Mouse (Mus musculus) limb, embryonic 10.5 days (tissue): Measurements from ENCODE around the gene Rnase1. TPM values are rescaled to one million over a fixed set of nuclear protein-coding genes. Genes with fewer than 3 reads are reported as not detected.

Source experiments
- DNase-seq: peaks from one replicate; pipeline ENCODE4 v3.0.0-alpha.2; 2017; ENCODE audit warnings: low spot score
- H3K27ac ChIP-seq: fragments of 300-500 bp; sonication (generic); 2 replicates; pipeline ENCODE4 v1.5.1; 2016; ENCODE audit warnings: mild to moderate bottlenecking
- H3K27me3 ChIP-seq: fragments of 300-500 bp; sonication (generic); 2 replicates; pipeline ENCODE4 v1.6.1; 2016; ENCODE audit warnings: low read depth, mild to moderate bottlenecking; ENCODE audit not compliant: poor library complexity, severe bottlenecking
- H3K36me3 ChIP-seq: fragments of 300-500 bp; sonication (generic); 2 replicates; pipeline ENCODE4 v1.6.1; 2016; ENCODE audit warnings: mild to moderate bottlenecking, moderate library complexity
- H3K4me1 ChIP-seq: fragments of 300-500 bp; sonication (generic); 2 replicates; pipeline ENCODE4 v1.6.1; 2016
- H3K4me3 ChIP-seq: fragments of 300-500 bp; sonication (generic); 2 replicates; pipeline ENCODE4 v1.5.1; 2016; ENCODE audit warnings: mild to moderate bottlenecking, moderate library complexity
- H3K9me3 ChIP-seq: fragments of 300-500 bp; sonication (generic); replicated peaks from 2 replicates; pipeline ENCODE4 v1.6.1; 2016; ENCODE audit warnings: mild to moderate bottlenecking
- WGBS: fragments of 180-500 bp; shearing (Covaris S2); methylation state at CpG from one replicate; pipeline ENCODE4 v1.1.7; 2016; 5-methylcytosine and 5-hydroxymethylcytosine counted together
- polyA plus RNA-seq: library from polyadenylated mRNA; unstranded; fragments of >200 nt; fragmentation: Nextera tagmentation; extraction: Ambion mirVana; gene quantifications from 2 replicates; pipeline ENCODE4 v1.2.1, GENCODE M21; 2016

The Rnase1 gene
- polyA plus RNA-seq, 1 experiment from 2014 or later, result 0.15 TPM

- Histone ChIP-seq H3K9me3 (no peaks in the 10 kb centered on the region), H3K4me3 (no peak overlapping the region), H3K4me1 (no peaks in the 10 kb centered on the region), H3K27me3 (no peaks in the 10 kb centered on the region), H3K27ac (no peak overlapping the region), H3K36me3 (no peaks in the 10 kb centered on the region)
- no peak for DNase-seq
- 68% methylated on average over 5 of the region's 5 CpGs for WGBS
Observed at GRCm38 (mm10) chr14:51152249-51152870, 5.8 kb upstream of the Rnase1 start.

GRCm38 (mm10) chr14:51150206-51150831, 3.7 kb upstream of the Rnase1 start:
- H3K27ac ChIP-seq, result no peak overlapping the region
- 88% methylated on average over 3 of the region's 3 CpGs for WGBS
- H3K4me1 ChIP-seq, result no peaks in the 10 kb centered on the region
- no peak for DNase-seq
- no peaks in the 10 kb centered on the region for H3K9me3 ChIP-seq
- no peak overlapping the region for H3K4me3 ChIP-seq
- H3K27me3 ChIP-seq, result no peaks in the 10 kb centered on the region
- no peaks in the 10 kb centered on the region for H3K36me3 ChIP-seq

GRCm38 (mm10) chr14:51149164-51149563, 2.6 kb upstream of the Rnase1 start:
- no peaks in the 10 kb centered on the region for H3K4me1 ChIP-seq

GRCm38 (mm10) chr14:51148006-51148405, 1.4 kb upstream of the Rnase1 start:
- Histone ChIP-seq H3K27me3 (no peaks in the 10 kb centered on the region), H3K9me3 (no peaks in the 10 kb centered on the region), H3K36me3 (no peaks in the 10 kb centered on the region), H3K27ac (no peak overlapping the region), H3K4me1 (no peaks in the 10 kb centered on the region), H3K4me3 (no peak overlapping the region)
- WGBS, result 68% methylated on average over 3 of the region's 3 CpGs
- no peak for DNase-seq

More at GRCm38 (mm10) chr14:51149164-51149563, 2.6 kb upstream of the Rnase1 start:
- no peaks in the 10 kb centered on the region for H3K27me3 ChIP-seq
- no peak overlapping the region for H3K4me3 ChIP-seq
- H3K9me3 ChIP-seq, result no peaks in the 10 kb centered on the region
- DNase-seq, result no peak
- WGBS, result 29% methylated on average over 5 of the region's 5 CpGs
- no peak overlapping the region for H3K27ac ChIP-seq
- H3K36me3 ChIP-seq, result no peaks in the 10 kb centered on the region

GRCm38 (mm10) chr14:51145521-51145920, 1.1 kb downstream of the Rnase1 start:
- no peaks in the 10 kb centered on the region for H3K4me1 ChIP-seq
- no peak overlapping the region for H3K4me3 ChIP-seq
- no peaks in the 10 kb centered on the region for H3K9me3 ChIP-seq
- no peaks in the 10 kb centered on the region for H3K36me3 ChIP-seq
- DNase-seq, result no peak
- H3K27me3 ChIP-seq, result no peaks in the 10 kb centered on the region
- no peak overlapping the region for H3K27ac ChIP-seq
- WGBS, result 90% methylated on average over 6 of the region's 6 CpGs

- Histone ChIP-seq H3K4me3 (no peak overlapping the region), H3K4me1 (no peaks in the 10 kb centered on the region), H3K27ac (no peak overlapping the region), H3K36me3 (no peaks in the 10 kb centered on the region), H3K27me3 (no peaks in the 10 kb centered on the region), H3K9me3 (no peaks in the 10 kb centered on the region)
- no peak for DNase-seq
- WGBS, result 98% methylated on average over 4 of the region's 4 CpGs
Observed at GRCm38 (mm10) chr14:51144451-51144850, 2.1 kb downstream of the Rnase1 start.

- WGBS, result 85% methylated on average over 2 of the region's 2 CpGs
- Histone ChIP-seq H3K9me3 (no peaks in the 10 kb centered on the region), H3K36me3 (no peaks in the 10 kb centered on the region), H3K4me1 (no peaks in the 10 kb centered on the region), H3K27ac (no peak overlapping the region), H3K27me3 (no peaks in the 10 kb centered on the region), H3K4me3 (no peak overlapping the region)
- DNase-seq, result no peak
Observed at GRCm38 (mm10) chr14:51143937-51144336, 2.6 kb downstream of the Rnase1 start.

GRCm38 (mm10) chr14:51143287-51143686, 3.3 kb downstream of the Rnase1 start:
- no peak overlapping the region for H3K4me3 ChIP-seq
- no peaks in the 10 kb centered on the region for H3K27me3 ChIP-seq
- H3K4me1 ChIP-seq, result no peaks in the 10 kb centered on the region
- no peak overlapping the region for H3K27ac ChIP-seq
- no peaks in the 10 kb centered on the region for H3K9me3 ChIP-seq
- 90% methylated on average over 4 of the region's 4 CpGs for WGBS
- H3K36me3 ChIP-seq, result no peaks in the 10 kb centered on the region
- DNase-seq, result no peak

- no peaks in the 10 kb centered on the region for H3K36me3 ChIP-seq
- no peak overlapping the region for H3K4me3 ChIP-seq
- H3K9me3 ChIP-seq, result no peaks in the 10 kb centered on the region
- 87% methylated on average over 3 of the region's 3 CpGs for WGBS
- no peaks in the 10 kb centered on the region for H3K4me1 ChIP-seq
- H3K27ac ChIP-seq, result no peak overlapping the region
- H3K27me3 ChIP-seq, result no peaks in the 10 kb centered on the region
- no peak for DNase-seq
Observed at GRCm38 (mm10) chr14:51142568-51142967, 4.0 kb downstream of the Rnase1 start.

GRCm38 (mm10) chr14:51142119-51142518, 4.5 kb downstream of the Rnase1 start:
- H3K4me3 ChIP-seq, result no peak overlapping the region
- no peaks in the 10 kb centered on the region for H3K4me1 ChIP-seq
- no peak for DNase-seq
- no peaks in the 10 kb centered on the region for H3K27me3 ChIP-seq
- H3K36me3 ChIP-seq, result no peaks in the 10 kb centered on the region
- no peak overlapping the region for H3K27ac ChIP-seq
- no peaks in the 10 kb centered on the region for H3K9me3 ChIP-seq
- whole genome bisulfite sequencing, result 91% methylated on average over 4 of the region's 4 CpGs

GRCm38 (mm10) chr14:51140342-51140741, 6.2 kb downstream of the Rnase1 start:
- Histone ChIP-seq H3K27me3 (no peaks in the 10 kb centered on the region), H3K27ac (no peak overlapping the region), H3K9me3 (no peaks in the 10 kb centered on the region), H3K4me3 (no peak overlapping the region), H3K36me3 (no peaks in the 10 kb centered on the region), H3K4me1 (no peaks in the 10 kb centered on the region)
- 89% methylated on average over 2 of the region's 2 CpGs for WGBS
- DNase-seq, result no peak

GRCm38 (mm10) chr14:51132372-51132771, 14.2 kb downstream of the Rnase1 start:
- no peaks in the 10 kb centered on the region for H3K36me3 ChIP-seq
- no peak overlapping the region for H3K4me3 ChIP-seq
- WGBS, result 93% methylated on average over 4 of the region's 4 CpGs
- no peaks in the 10 kb centered on the region for H3K9me3 ChIP-seq
- H3K27ac ChIP-seq, result no peak overlapping the region
- no peak for DNase-seq
- no peaks in the 10 kb centered on the region for H3K27me3 ChIP-seq
- H3K4me1 ChIP-seq, result no peaks in the 10 kb centered on the region

GRCm38 (mm10) chr14:51131086-51131815, 15.3 kb downstream of the Rnase1 start:
- Histone ChIP-seq H3K9me3 (no peaks in the 10 kb centered on the region), H3K27ac (no peak overlapping the region), H3K4me3 (no peak overlapping the region), H3K36me3 (no peaks in the 10 kb centered on the region), H3K4me1 (no peaks in the 10 kb centered on the region), H3K27me3 (no peaks in the 10 kb centered on the region)
- 87% methylated on average over 7 of the region's 7 CpGs for WGBS
- DNase-seq, result no peak
